Mouse (Mus musculus) natural killer cell, adult 2 months (primary cell): ENCODE measurements around the gene Sco1.
"Not testable (repeated sequence)": the region's sequence is repeated elsewhere in the genome, so short reads cannot be mapped to it uniquely, and the experiment has no call there.

Source experiments
- DNase-seq, 2 experiments: peaks; one replicate each; pipeline ENCODE4 v3.0.0; 2022; ENCODE audit warnings: low spot score in 2 of 2

Gene Sco1

GRCm38 (mm10) chr11:67052321-67052952, at the start of gene Sco1, which contains the start of gene Adprm:
Gene Sco1, plus strand, starts transcription at chr11:67052670.
Gene Adprm, minus strand, starts transcription at chr11:67052594.
- peak; percentile 79 to 83 for DNase-seq

- DNase-seq: no peak
These were observed 49.6 kb upstream of the Sco1 start for GRCm38 (mm10) chr11:67002911-67003310.

- no peak for DNase-seq
These were observed 44.5 kb upstream of the Sco1 start for GRCm38 (mm10) chr11:67007961-67008360.

GRCm38 (mm10) chr11:67008528-67008927, 43.9 kb upstream of the Sco1 start:
- no peak for DNase-seq

- no peak for DNase-seq
These were observed 42.0 kb upstream of the Sco1 start for GRCm38 (mm10) chr11:67010430-67010829.

- DNase-seq: no peak
These were observed 40.8 kb upstream of the Sco1 start for GRCm38 (mm10) chr11:67011635-67012034.

- no peak for DNase-seq
These were observed 34.5 kb upstream of the Sco1 start for GRCm38 (mm10) chr11:67017801-67018591.

GRCm38 (mm10) chr11:67019711-67020475, 32.6 kb upstream of the Sco1 start:
- no peak for DNase-seq

- peak; percentile 18 to 52 for DNase-seq
These were observed 31.5 kb upstream of the Sco1 start for GRCm38 (mm10) chr11:67020948-67021347.

- DNase-seq: no peak
These were observed 29.9 kb upstream of the Sco1 start for GRCm38 (mm10) chr11:67022354-67023115.

- not testable (repeated sequence) for DNase-seq
These were observed 29.3 kb upstream of the Sco1 start for GRCm38 (mm10) chr11:67023191-67023590.

- DNase-seq: no peak
These were observed 28.6 kb upstream of the Sco1 start for GRCm38 (mm10) chr11:67023802-67024340.

- peak; percentile 87 to 89 for DNase-seq
These were observed 27.5 kb upstream of the Sco1 start, which contains the start of gene Tmem220 for GRCm38 (mm10) chr11:67024867-67025477. Gene Tmem220, plus strand, starts transcription at chr11:67025154.

- no peak for DNase-seq
These were observed 21.4 kb upstream of the Sco1 start for GRCm38 (mm10) chr11:67030904-67031602.

GRCm38 (mm10) chr11:67031603-67031915, 20.9 kb upstream of the Sco1 start:
- no peak for DNase-seq

- DNase-seq: no peak
These were observed 17.5 kb upstream of the Sco1 start for GRCm38 (mm10) chr11:67034775-67035485.

GRCm38 (mm10) chr11:67036229-67036628, 16.2 kb upstream of the Sco1 start:
- DNase-seq: no peak

- DNase-seq: no peak
These were observed 15.6 kb upstream of the Sco1 start for GRCm38 (mm10) chr11:67036892-67037291.

GRCm38 (mm10) chr11:67039799-67040198, 12.7 kb upstream of the Sco1 start:
- no peak for DNase-seq

- DNase-seq: no peak
These were observed 12.0 kb upstream of the Sco1 start for GRCm38 (mm10) chr11:67040483-67040882.
